Mouse (Mus musculus) MEL (cell line): ENCODE measurements around the gene Cdkn3.

Experiments
- E2F4 ChIP-seq: IDR thresholded peaks from 2 replicates; pipeline ENCODE4 v1.6.1; 2011; ENCODE audit warnings: low read depth, low read length, improper control_type of control experiment, borderline replicate concordance
- GATA1 ChIP-seq: IDR thresholded peaks from 2 replicates; pipeline ENCODE4 v1.6.1; 2011; ENCODE audit warnings: low read depth, low read length, improper control_type of control experiment
- MYC ChIP-seq: IDR thresholded peaks from 2 replicates; pipeline ENCODE4 v1.6.1; 2011; ENCODE audit warnings: low read depth, mild to moderate bottlenecking, low read length, improper control_type of control experiment, moderate library complexity
- POLR2A ChIP-seq, 2 experiments: IDR thresholded peaks; 2 replicates each; pipeline ENCODE4 v1.6.1; 2011 to 2012; ENCODE audit warnings: low read length in 2 of 2, mild to moderate bottlenecking in 2 of 2, control low read depth in 1 of 2, improper control_type of control experiment in 1 of 2, low read depth in 1 of 2, moderate library complexity in 1 of 2; ENCODE audit not compliant: control insufficient read depth in 1 of 2, insufficient read depth in 1 of 2, poor library complexity in 1 of 2
- POLR2AphosphoS2 ChIP-seq: IDR thresholded peaks from 2 replicates; pipeline ENCODE4 v1.6.1; 2011; ENCODE audit warnings: low read length, improper control_type of control experiment
- TBP ChIP-seq: IDR thresholded peaks from 2 replicates; pipeline ENCODE4 v1.8.0; 2011; ENCODE audit warnings: low read depth, low read length, improper control_type of control experiment

DNA sequence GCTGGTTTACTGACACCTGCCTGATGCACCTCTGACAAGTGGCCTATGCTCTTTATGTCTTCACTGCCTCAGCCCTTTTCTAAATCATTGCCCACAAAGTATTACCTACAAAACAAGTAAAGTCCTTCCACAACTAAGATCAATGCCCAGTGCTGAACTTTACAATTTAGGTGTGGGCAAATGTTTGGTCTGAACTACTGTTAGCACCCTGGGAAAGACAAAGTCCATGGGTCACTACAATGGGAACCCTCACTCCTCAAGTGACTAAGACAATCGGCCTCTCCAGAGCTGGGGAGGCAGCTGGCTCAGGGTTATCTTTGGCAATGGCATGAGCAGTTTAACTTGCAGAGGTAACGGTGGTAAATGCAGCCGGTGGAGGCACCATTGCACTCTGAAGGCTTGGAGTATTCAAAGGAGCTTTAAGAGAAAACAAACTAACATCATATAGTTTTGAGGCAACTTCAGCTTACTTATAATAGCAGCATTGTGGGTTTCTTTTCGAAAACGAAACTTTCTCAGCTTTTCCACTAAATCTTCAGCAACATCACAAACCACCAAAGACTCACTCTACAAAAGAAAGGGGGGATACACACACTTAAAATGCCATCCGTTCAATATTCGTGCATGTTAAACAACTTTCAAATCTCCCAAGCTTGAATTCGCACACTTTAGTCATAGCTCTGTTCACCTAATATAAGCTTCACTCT, 56.7 kb downstream of the Cdkn3 start:
- TF ChIP-seq GATA1 = no peak
- TF ChIP-seq MYC = no peak
- no peak for TF ChIP-seq TBP
- TF ChIP-seq POLR2A (IDR thresholded peaks at IDR 0.05; ENCODE audit: control insufficient read depth in 1 of 2, insufficient read depth in 1 of 2, low read depth in 1 of 2, low read length in 2 of 2, poor library complexity in 1 of 2) = no peak
- no peak for TF ChIP-seq POLR2AphosphoS2
- no peak for TF ChIP-seq E2F4
